Mouse (Mus musculus): ENCODE results near the gene Cog7. TPM values are rescaled to one million over a fixed set of nuclear protein-coding genes. Genes with fewer than 3 reads are reported as not detected.

The Cog7 gene
- polyA plus RNA-seq, 1 experiment, result 15.2 TPM

DNA sequence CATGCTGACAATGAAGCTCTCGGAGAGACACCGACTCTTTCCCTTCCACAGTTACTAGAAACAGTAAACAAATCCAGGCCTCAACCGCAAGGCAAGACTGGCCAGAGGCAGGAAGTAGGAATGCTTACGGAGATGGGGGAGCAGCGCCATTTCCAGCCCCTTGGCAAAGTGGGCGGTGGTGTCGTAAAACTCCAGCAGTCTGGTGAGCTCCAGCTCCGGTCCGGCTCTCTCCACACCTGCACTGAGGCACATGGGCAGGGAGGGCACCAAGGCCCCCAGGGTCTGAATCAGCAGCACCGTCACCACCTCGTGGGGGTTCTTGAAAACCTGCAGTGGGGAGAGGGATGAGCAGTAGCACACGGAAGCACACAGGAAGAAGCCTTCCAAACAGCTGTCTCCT, 25.7 kb downstream of the Cog7 start:
- H3K79me2 ChIP-seq (ENCODE audit: control insufficient read depth, insufficient read depth), result no peaks in the 10 kb centered on the region
- H3K4me3 ChIP-seq, result no peak overlapping the region
- H3K4me2 ChIP-seq (ENCODE audit: low read depth), result no peak overlapping the region
- TF ChIP-seq MYOD1 (IDR thresholded peaks at IDR 0.05; ENCODE audit: control insufficient read depth in 1 of 3, insufficient read length in 2 of 3, low read depth in 2 of 3) (no peak), POLR2AphosphoS2 (IDR thresholded peaks at IDR 0.05; ENCODE audit: insufficient read length, low read depth) (no peak), MYOG (IDR thresholded peaks at IDR 0.05; ENCODE audit: control insufficient read depth in 1 of 3, insufficient read depth in 1 of 3, insufficient read length in 2 of 3, low read depth in 2 of 3) (no peak), MAX (IDR thresholded peaks at IDR 0.05; ENCODE audit: low read depth) (no peak), CEBPB (IDR thresholded peaks at IDR 0.05; ENCODE audit: insufficient read depth, poor library complexity, severe bottlenecking) (no peak), POLR2A (IDR thresholded peaks at IDR 0.05; ENCODE audit: insufficient read length, low read depth) (no peak), REST (IDR thresholded peaks at IDR 0.05; ENCODE audit: insufficient read depth, insufficient read length) (no peak), TCF12 (IDR thresholded peaks at IDR 0.05; ENCODE audit: insufficient read depth, poor library complexity, severe bottlenecking) (no peak)
- H3ac ChIP-seq (ENCODE audit: control insufficient read depth, insufficient read length), result no peak overlapping the region
- no peaks in the 10 kb centered on the region for H3K27me3 ChIP-seq (ENCODE audit: control insufficient read depth, insufficient read depth, insufficient read length)
- H3K36me3 ChIP-seq (ENCODE audit: control insufficient read depth, insufficient read depth), result peaks cover 12% of the 10 kb centered on the region

DNA sequence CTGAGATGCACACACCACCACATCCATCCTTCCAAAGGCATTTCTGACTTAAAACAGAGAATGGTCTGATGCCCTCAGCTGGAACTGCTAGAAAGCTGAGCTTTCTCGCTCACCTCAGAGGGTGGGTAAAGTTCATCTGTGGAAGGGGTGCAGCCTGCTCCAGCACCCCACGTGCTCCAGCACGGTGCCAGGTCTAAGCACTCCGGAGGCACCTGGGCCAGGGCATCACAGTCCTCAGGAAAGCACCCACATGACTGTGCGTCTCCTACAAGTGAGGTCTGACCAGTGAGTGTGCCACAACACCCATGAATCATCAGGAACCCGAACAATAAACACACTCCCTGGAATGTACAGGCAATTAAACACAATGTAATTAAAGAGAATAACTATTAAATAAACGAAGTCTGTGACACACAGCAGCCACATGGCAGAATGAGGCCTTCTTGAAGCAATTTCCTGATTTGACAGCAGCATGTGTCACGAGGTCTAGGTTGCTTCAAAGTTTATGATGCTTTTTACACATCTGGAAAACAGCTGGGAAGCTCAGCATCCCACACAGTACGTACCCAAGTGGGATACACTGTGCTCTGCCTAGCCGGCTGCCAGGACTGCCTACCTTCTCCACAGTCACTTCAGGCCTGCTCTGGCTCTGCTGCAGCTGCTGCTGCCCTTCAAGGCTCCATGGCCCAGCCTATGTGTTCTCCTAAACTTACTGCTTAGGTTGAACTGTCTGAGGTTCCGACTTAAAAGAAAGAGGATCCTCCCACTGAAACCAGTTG, 26.4 kb downstream of the Cog7 start:
- Histone ChIP-seq H3K79me2 (ENCODE audit: control insufficient read depth, insufficient read depth) (no peaks in the 10 kb centered on the region), H3K27me3 (ENCODE audit: control insufficient read depth, insufficient read depth, insufficient read length) (no peaks in the 10 kb centered on the region), H3K4me3 (no peak overlapping the region), H3ac (ENCODE audit: control insufficient read depth, insufficient read length) (no peak overlapping the region), H3K4me2 (ENCODE audit: low read depth) (no peak overlapping the region), H3K36me3 (ENCODE audit: control insufficient read depth, insufficient read depth) (peaks cover 12% of the 10 kb centered on the region)
- peak; percentile 29 to 99 (median 97) for TF ChIP-seq MYOD1 (IDR thresholded peaks at IDR 0.05; ENCODE audit: control insufficient read depth in 1 of 3, insufficient read length in 2 of 3, low read depth in 2 of 3)
- TF ChIP-seq USF1 (IDR thresholded peaks at IDR 0.05; ENCODE audit: low read depth), result no peak

DNA sequence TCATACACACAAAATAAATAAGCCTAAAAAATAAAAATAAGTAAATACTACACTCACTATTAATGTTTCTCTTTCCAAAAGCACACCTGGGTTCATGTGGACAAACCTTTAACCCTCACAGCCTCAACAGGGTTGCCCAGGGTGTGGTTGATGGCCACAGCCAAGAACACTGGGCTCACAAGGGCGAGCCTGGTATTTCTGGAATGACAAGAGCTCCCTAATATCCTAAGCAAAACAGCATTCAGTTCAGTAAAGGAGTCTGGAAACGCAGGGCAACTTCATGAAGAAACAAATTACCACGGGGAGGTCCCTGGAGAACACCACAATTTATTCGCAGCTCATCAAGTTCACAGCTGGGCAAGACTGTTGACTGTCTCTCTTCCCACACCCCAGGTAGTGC, 34.0 kb downstream of the Cog7 start:
- H3K36me3 ChIP-seq (ENCODE audit: control insufficient read depth, insufficient read depth), result no peaks in the 10 kb centered on the region
- H3K4me2 ChIP-seq (ENCODE audit: low read depth), result no peak overlapping the region
- H3ac ChIP-seq (ENCODE audit: control insufficient read depth, insufficient read length), result no peak overlapping the region
- H3K79me2 ChIP-seq (ENCODE audit: control insufficient read depth, insufficient read depth), result no peaks in the 10 kb centered on the region
- H3K4me3 ChIP-seq, result no peak overlapping the region
- no peaks in the 10 kb centered on the region for H3K27me3 ChIP-seq (ENCODE audit: control insufficient read depth, insufficient read depth, insufficient read length)
- TF ChIP-seq SRF (IDR thresholded peaks at IDR 0.05; ENCODE audit: control insufficient read depth, insufficient read length, low read depth) (no peak), CEBPB (IDR thresholded peaks at IDR 0.05; ENCODE audit: insufficient read depth, poor library complexity, severe bottlenecking) (no peak), E2F4 (IDR thresholded peaks at IDR 0.05; ENCODE audit: insufficient read depth) (no peak), POLR2AphosphoS2 (IDR thresholded peaks at IDR 0.05; ENCODE audit: insufficient read length, low read depth) (no peak), USF1 (IDR thresholded peaks at IDR 0.05; ENCODE audit: low read depth) (no peak), POLR2A (IDR thresholded peaks at IDR 0.05; ENCODE audit: insufficient read length, low read depth) (no peak), MYOD1 (IDR thresholded peaks at IDR 0.05; ENCODE audit: control insufficient read depth in 1 of 3, insufficient read length in 2 of 3, low read depth in 2 of 3) (no peak), MYOG (IDR thresholded peaks at IDR 0.05; ENCODE audit: control insufficient read depth in 1 of 3, insufficient read depth in 1 of 3, insufficient read length in 2 of 3, low read depth in 2 of 3) (no peak), TCF3 (IDR thresholded peaks at IDR 0.05; ENCODE audit: insufficient read length, low read depth) (no peak), MAX (IDR thresholded peaks at IDR 0.05; ENCODE audit: low read depth) (no peak), REST (IDR thresholded peaks at IDR 0.05; ENCODE audit: insufficient read depth, insufficient read length) (no peak), TCF12 (IDR thresholded peaks at IDR 0.05; ENCODE audit: insufficient read depth, poor library complexity, severe bottlenecking) (no peak)

DNA sequence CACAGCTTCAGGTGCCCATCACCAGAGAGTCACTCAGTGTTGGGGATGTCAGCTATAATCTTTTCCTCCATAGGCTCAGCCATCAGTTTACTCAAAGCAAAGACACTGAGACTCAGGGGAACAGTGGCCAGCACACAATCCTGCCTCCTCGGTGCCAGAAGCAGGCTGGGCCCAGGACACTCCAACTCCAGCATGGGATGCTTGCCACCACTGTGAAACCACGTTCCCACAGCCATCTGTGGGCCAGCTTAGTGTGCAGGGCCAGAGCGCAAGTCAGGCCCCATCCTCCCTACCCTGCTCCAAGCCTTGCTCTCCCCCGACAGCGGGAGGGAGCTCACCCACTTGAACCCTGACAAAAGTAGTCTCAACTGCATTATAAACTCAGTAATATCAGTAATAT, 35.3 kb downstream of the Cog7 start:
- no peak overlapping the region for H3ac ChIP-seq (ENCODE audit: control insufficient read depth, insufficient read length)
- no peak overlapping the region for H3K4me3 ChIP-seq
- no peaks in the 10 kb centered on the region for H3K27me3 ChIP-seq (ENCODE audit: control insufficient read depth, insufficient read depth, insufficient read length)
- no peaks in the 10 kb centered on the region for H3K36me3 ChIP-seq (ENCODE audit: control insufficient read depth, insufficient read depth)
- no peak overlapping the region for H3K4me2 ChIP-seq (ENCODE audit: low read depth)
- H3K79me2 ChIP-seq (ENCODE audit: control insufficient read depth, insufficient read depth), result no peaks in the 10 kb centered on the region
- TF ChIP-seq REST (IDR thresholded peaks at IDR 0.05; ENCODE audit: insufficient read depth, insufficient read length) (no peak), USF1 (IDR thresholded peaks at IDR 0.05; ENCODE audit: low read depth) (no peak), MYOD1 (IDR thresholded peaks at IDR 0.05; ENCODE audit: control insufficient read depth in 1 of 3, insufficient read length in 2 of 3, low read depth in 2 of 3) (no peak), TCF12 (IDR thresholded peaks at IDR 0.05; ENCODE audit: insufficient read depth, poor library complexity, severe bottlenecking) (no peak), POLR2A (IDR thresholded peaks at IDR 0.05; ENCODE audit: insufficient read length, low read depth) (no peak), TCF3 (IDR thresholded peaks at IDR 0.05; ENCODE audit: insufficient read length, low read depth) (no peak), E2F4 (IDR thresholded peaks at IDR 0.05; ENCODE audit: insufficient read depth) (no peak), MAX (IDR thresholded peaks at IDR 0.05; ENCODE audit: low read depth) (no peak), SRF (IDR thresholded peaks at IDR 0.05; ENCODE audit: control insufficient read depth, insufficient read length, low read depth) (no peak), CEBPB (IDR thresholded peaks at IDR 0.05; ENCODE audit: insufficient read depth, poor library complexity, severe bottlenecking) (no peak), POLR2AphosphoS2 (IDR thresholded peaks at IDR 0.05; ENCODE audit: insufficient read length, low read depth) (no peak), MYOG (IDR thresholded peaks at IDR 0.05; ENCODE audit: control insufficient read depth in 1 of 3, insufficient read depth in 1 of 3, insufficient read length in 2 of 3, low read depth in 2 of 3) (no peak)

DNA sequence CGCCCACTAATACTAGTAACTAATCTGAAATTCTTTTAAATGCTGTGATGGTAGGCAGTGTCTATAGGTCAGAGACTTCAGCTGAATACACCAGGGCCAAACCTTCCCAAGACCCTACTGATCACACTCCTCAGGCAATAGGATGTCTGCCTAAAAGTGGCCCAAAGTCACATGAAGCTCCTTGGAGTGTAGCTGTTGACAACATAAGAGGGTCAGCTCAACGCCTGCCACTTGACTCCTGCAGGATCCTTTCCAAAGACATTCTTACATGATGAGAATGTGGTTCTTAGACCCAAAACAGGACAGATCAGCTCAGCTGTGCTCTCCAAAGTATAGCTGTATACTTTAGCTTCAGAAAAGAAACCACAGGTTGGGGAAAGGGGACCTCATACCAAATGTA, 39.1 kb downstream of the Cog7 start:
- TF ChIP-seq SRF (IDR thresholded peaks at IDR 0.05; ENCODE audit: control insufficient read depth, insufficient read length, low read depth) (no peak), TCF3 (IDR thresholded peaks at IDR 0.05; ENCODE audit: insufficient read length, low read depth) (no peak), MYOG (IDR thresholded peaks at IDR 0.05; ENCODE audit: control insufficient read depth in 1 of 3, insufficient read depth in 1 of 3, insufficient read length in 2 of 3, low read depth in 2 of 3) (no peak), POLR2AphosphoS2 (IDR thresholded peaks at IDR 0.05; ENCODE audit: insufficient read length, low read depth) (no peak), POLR2A (IDR thresholded peaks at IDR 0.05; ENCODE audit: insufficient read length, low read depth) (no peak), E2F4 (IDR thresholded peaks at IDR 0.05; ENCODE audit: insufficient read depth) (no peak), REST (IDR thresholded peaks at IDR 0.05; ENCODE audit: insufficient read depth, insufficient read length) (no peak), MAX (IDR thresholded peaks at IDR 0.05; ENCODE audit: low read depth) (no peak), USF1 (IDR thresholded peaks at IDR 0.05; ENCODE audit: low read depth) (no peak), MYOD1 (IDR thresholded peaks at IDR 0.05; ENCODE audit: control insufficient read depth in 1 of 3, insufficient read length in 2 of 3, low read depth in 2 of 3) (no peak), CEBPB (IDR thresholded peaks at IDR 0.05; ENCODE audit: insufficient read depth, poor library complexity, severe bottlenecking) (no peak), TCF12 (IDR thresholded peaks at IDR 0.05; ENCODE audit: insufficient read depth, poor library complexity, severe bottlenecking) (no peak)
- H3ac ChIP-seq (ENCODE audit: control insufficient read depth, insufficient read length), result no peak overlapping the region
- no peaks in the 10 kb centered on the region for H3K27me3 ChIP-seq (ENCODE audit: control insufficient read depth, insufficient read depth, insufficient read length)
- no peak overlapping the region for H3K4me2 ChIP-seq (ENCODE audit: low read depth)
- H3K4me3 ChIP-seq, result no peak overlapping the region
- no peaks in the 10 kb centered on the region for H3K79me2 ChIP-seq (ENCODE audit: control insufficient read depth, insufficient read depth)
- H3K36me3 ChIP-seq (ENCODE audit: control insufficient read depth, insufficient read depth), result no peaks in the 10 kb centered on the region

Data from myocyte (in vitro differentiated cells).